Mouse (Mus musculus) adrenal gland, postnatal 25 days (tissue): ENCODE results near the gene 5730409E04Rik. TPM values are rescaled to one million over a fixed set of nuclear protein-coding genes. Genes with fewer than 3 reads are reported as not detected.

Experiments used
- DNase-seq: peaks from one replicate; pipeline ENCODE4 v3.0.0; 2021; ENCODE audit warnings: mixed read lengths
- microRNA-seq, 2 experiments: library from miRNA; unstranded; fragments of <30 nt; microRNA quantifications; one replicate each; pipeline ENCODE4 v1.2.0; 2021
- total RNA-seq: library from RNA; stranded (reverse); gene quantifications from 2 replicates; pipeline ENCODE4 v1.2.3, GENCODE M21; 2021

Gene 5730409E04Rik
- total RNA-seq, 1 experiment from 2014 or later = 17.4 TPM

DNA sequence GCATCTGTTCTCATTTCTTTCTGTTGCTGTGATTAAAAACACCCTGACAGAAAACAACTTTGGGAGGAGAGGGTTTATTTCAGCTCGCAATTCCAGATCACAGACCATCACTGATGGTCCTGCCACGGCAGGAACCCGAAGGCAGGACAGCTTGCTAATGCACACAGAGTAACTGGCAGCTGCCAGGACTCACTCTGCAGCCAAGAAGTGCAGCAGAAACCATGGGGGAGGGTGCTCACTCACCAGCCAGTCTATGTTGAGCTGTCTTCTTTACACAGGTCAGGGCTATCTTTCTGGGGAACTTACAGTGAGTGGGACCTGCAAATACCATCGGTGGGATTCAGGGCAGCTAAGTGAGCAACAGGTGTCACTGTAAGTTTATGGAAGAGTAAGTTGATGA, 27.8 kb downstream of the 5730409E04Rik start:
- DNase-seq = no peak

DNA sequence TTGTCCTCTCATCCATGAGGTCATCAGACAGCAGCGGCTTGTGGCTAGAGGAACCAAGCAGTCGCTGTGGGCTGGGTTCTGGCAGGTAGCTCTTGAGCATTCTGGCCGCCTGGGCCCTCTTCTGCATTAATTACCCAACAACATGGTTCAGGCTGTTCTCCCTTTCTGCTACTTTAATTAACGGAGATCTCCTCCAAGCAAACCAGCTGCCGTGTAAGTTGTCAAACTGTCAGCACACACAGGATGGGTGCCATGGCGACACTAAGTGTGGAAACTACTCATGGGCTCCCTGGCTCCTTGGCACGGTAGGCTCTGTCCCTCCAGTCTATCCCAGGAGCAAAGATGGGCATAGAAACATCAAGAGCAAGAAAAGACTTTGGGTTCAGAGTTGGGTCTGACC, 29.7 kb downstream of the 5730409E04Rik start:
- DNase-seq = no peak

DNA sequence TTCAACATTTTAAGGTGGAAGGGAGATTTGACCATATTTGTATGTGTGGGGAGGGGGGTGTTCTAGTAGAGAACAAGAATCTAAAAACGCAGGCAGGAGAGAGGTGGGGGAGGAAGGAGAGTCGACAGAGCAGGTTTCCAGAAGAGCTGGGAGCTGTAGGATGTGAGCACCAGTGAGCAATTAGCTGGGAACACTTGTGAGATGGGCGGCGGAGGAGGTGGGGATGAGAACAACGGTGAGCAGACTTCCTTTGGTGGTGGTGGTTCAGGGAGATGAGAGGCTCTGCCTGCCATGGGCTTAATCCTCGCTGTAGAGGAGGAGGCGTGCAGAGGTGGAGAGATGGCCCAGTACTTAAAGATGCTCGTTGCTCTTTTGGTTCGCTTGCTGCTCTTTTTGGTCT, 32.3 kb downstream of the 5730409E04Rik start:
- DNase-seq = no peak

DNA sequence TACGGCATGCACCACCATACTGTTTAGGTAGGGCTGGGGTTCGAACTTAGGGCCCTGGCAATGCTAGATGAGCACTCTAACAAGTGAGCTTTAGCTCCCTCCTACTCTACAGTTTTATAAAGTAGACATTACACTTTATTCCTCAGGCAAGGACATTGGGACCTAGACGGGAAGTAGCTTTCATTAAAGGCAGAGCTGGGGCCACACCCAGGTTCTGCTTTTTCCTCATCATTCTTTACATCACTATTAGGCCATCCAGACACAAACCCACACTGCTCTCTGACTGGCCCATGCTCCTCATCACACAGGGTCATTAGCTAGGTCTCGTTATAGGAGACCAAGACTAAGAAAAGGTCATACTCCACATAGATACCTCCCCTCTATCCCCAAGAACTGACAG, 34.2 kb downstream of the 5730409E04Rik start:
- DNase-seq = no peak

DNA sequence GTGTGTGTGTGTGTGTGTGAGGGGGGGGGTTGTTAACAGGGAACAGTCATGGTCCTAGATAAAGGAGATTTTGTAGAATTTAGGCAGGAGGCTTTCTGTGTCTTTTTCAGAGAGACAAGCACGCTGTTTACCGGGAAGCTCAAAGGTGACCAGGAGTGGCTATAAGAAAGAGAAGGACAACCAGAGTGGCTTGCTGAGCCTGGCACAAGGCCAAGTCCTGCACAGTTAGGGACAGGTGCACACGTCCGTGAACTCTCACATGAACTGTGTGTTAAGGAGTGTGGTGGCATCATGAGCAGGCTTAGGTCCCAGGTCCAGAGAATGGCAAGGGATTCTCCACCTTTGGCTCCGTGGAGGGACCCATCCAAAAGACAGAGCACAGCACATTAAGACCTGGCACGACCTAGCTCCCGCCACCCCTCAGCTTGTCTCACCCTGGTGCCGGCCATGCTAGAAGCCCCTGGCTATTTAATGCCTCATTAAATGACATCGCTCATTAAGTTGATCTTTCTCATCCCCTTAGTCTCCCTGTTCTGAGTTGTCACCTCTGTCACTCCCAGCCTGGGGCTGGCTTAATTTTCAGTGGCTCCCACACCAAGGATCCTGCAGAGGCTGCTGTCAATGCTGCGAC, 34.8 kb downstream of the 5730409E04Rik start:
- DNase-seq = no peak

DNA sequence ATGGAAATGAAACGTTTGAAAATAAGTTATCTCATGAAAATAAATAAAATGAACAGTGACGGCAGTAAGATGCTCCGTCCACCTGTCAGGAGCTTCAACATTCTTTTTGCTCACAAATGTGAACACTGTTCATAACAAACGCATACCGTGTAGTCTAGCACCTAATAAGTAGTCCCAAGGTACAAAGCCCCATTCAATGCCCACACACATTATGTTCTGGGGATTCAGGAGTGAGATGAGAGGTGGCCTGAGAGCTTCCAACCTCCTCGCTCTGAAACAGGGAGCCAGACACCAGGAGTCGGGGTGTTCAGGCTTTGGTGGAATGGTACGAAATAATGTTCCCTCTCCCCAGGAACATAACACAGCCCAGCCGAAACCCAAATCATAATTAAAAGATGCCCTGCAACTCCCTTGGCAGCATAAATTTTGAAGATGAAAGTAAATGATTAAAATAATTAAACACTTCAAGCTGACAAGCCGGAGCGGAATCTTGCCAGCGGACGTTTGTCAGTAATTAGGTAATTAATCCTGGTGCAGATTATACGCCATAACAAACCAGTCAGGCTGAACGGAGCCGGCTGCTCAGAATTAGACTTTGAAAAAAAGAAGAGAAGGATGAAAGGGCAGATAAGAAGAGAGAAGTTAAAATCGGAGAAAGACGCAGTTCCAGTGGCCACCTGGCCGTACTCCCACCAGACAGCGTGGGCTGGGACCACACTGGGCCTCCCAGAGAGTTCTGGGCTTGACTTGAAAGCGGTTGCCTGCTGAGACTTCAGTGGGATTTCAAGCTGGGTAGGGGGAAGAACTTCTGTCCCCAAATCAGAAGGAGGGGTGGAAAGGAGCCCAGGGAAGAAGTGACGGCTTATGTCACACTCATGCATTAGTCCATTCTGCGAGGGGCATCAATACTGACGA, 38.6 kb downstream of the 5730409E04Rik start:
- no peak for DNase-seq

DNA sequence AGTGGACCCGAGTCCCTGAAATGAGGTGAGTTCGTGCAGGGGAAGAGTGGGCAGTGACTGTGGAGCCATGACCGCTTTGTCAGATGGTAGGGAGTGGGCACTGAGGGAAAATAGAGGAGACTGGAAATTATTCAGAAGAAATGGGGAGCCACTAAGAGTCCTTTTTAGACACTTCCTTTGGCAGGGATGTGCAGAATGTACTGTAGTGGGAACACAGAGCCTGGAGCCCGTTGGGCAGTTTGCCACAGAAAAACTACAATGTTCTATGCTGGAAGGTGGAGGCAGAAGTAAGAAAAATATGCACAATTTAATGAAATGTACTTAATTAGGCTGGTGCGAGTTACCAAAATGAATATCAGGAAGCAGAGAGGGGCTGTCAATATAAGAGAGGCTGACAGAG, 43.5 kb downstream of the 5730409E04Rik start:
- no peak for DNase-seq

DNA sequence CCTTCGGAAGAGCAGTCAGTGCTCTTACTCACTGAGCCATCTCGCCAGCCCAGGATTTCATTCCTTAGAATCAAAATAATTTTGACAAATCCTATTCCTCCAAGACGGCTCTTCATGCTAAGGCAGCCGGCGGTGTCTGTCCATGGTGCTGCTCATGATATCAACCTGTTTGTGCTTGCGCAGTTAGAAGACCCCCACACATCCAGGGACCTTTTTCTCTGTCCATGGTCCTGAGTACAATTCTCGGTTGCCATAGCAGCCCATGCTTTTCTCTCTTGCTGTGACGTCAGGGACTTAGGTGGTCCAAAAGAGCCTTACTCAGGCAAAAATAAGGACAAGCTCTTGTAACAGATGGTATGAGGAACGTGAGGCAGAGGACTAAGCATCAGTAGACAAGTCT, 45.7 kb downstream of the 5730409E04Rik start:
- DNase-seq = no peak

DNA sequence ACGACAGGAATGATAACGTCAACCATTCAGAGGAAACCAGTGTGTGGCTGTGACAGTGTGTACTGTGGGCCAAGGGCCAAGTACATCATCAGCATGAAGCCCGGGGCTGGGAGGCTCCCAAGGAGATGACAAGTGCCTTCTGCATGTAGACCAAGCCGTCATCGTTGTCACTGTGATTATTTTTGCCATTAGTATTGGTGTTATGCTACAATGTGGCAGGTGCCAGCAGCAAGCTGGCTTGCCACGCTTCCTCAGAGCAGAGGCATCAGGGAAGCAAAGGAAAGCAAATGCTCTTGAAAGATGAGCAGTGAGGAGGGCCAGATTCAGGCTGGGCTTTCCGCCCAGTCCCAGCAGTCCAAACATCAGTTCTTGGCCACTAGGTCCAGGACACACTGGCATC, 51.6 kb downstream of the 5730409E04Rik start:
- no peak for DNase-seq

Small RNA genes lying within 50 kb of the gene (microRNA-seq; reads per million reads assigned to microRNA genes)
- gene Mir7119 = 0 reads per million in 2 experiments

Other genes starting within 250 kb of the 5730409E04Rik start
- gene Ago3, start 180.3 kb upstream of the 5730409E04Rik start, total RNA-seq = 13.9 and 17.6 TPM in 2 replicates
- 39.4 and 47.1 TPM in 2 replicates for gene Ago1, start 141.2 kb upstream of the 5730409E04Rik start, total RNA-seq
- gene Ago4, start 76.3 kb upstream of the 5730409E04Rik start, total RNA-seq = 6.4 and 8.8 TPM in 2 replicates
- gene Clspn, start 52.9 kb upstream of the 5730409E04Rik start, total RNA-seq = 5.0 and 7.0 TPM in 2 replicates
- 149 and 179 TPM in 2 replicates for gene Psmb2, start 67.8 kb downstream of the 5730409E04Rik start, total RNA-seq
- gene Tfap2e, start 126.4 kb downstream of the 5730409E04Rik start, total RNA-seq = not detected in 2 replicates
- 30.5 and 32.3 TPM in 2 replicates for gene Ncdn, start 143.6 kb downstream of the 5730409E04Rik start, total RNA-seq
- gene AU040320, start 143.7 kb downstream of the 5730409E04Rik start, total RNA-seq = 41.6 and 46.4 TPM in 2 replicates